Mouse (Mus musculus) adrenal gland, adult 8-10 months (tissue): Measurements from ENCODE around the gene Dock7. TPM values are rescaled to one million over a fixed set of nuclear protein-coding genes. Genes with fewer than 3 reads are reported as not detected.

Experiments
- DNase-seq: peaks from one replicate; pipeline ENCODE4 v3.0.0; 2022
- total RNA-seq, 4 experiments: library from RNA; stranded (reverse); gene quantifications; 2 replicates each; pipeline ENCODE4 v1.2.4; 2022

The Dock7 gene
- total RNA-seq, 4 experiments from 2014 or later, result 51.0 to 56.0 (median 52.8) TPM

- DNase-seq, result peak; percentile 7
These were observed 233.6 kb downstream of the Dock7 start for GRCm38 (mm10) chr4:98887148-98887547.

Other genes starting within 250 kb of the Dock7 start
- gene Usp1, start 197.1 kb downstream of the Dock7 start, total RNA-seq, result 10 to 100 TPM; 25.9 to 34.6 (median 29.9) TPM
- gene Angptl3, start 90.0 kb downstream of the Dock7 start, total RNA-seq, result 1 to 10 TPM in 1 of 4 experiments, under 1 TPM in 2, not detected in 1; 0.25 to 1.2 (median 0.31) TPM
- gene Atg4c, start 73.0 kb upstream of the Dock7 start, total RNA-seq, result 10 to 100 TPM; 17.1 to 21.4 (median 19.4) TPM
- gene Gm12689, start 175.0 kb upstream of the Dock7 start, total RNA-seq, result under 1 TPM in 3 of 4 experiments, not detected in 1; 0.28 to 0.95 (median 0.70) TPM